ENCODE assay signal across 9 mouse cellular contexts in the genomic region with DNA sequence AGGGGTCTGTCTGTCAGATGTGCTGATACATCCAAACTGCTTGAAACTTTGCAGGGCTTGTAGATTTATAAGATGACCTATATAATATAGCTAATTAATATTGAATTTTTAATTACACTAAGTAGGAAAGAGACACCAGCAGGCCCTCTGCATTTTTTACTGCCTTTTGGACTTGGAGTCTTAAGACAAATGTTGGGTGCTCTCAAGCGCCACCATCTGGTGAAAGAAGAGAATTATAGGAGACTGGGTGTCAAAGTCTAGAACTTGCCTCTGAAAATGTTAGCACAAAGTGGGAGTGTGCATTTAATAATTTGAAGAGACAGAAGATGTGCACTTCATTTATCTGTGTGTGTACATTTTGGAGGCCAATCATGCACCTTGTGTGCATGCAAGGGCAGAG.
DNase-seq lines count a peak whose midpoint lies in the region; ATAC-seq and TF ChIP-seq lines count a peak whose summit lies in the region.
"Had no signal": no experiment of that assay in that cellular context is flagged by ENCODE, and none has a peak within 500 bp of the region (broad histone marks: within the 10 kb centered on the region; RNA-seq: fewer than 3 reads in every experiment).

No protein-coding gene starts in this region.

- 0 out of 2 replicates have a peak, but pooled peaks have one; percentile 14 for TF ChIP-seq CTCF in lung, adult 2 months (IDR thresholded peaks at IDR 0.05; ENCODE audit: insufficient read depth, low read length)

- DNase-seq in kidney, adult 18-20 months = peak; percentile 49
- DNase-seq in CD4-positive helper T cell, adult 2 months (ENCODE audit: low read depth, low spot score) = peak; percentile 48
- DNase-seq in R1 (ENCODE audit: low read depth, low spot score) = peak; percentile 51
- DNase-seq in embryonic facial prominence, embryonic 14.5 days (ENCODE audit: low spot score) = peak; percentile 49
- DNase-seq in lung, adult 2 months = no peak
- peak; percentile 67 for DNase-seq in thymus, postnatal 4 days

- no peaks in the 10 kb centered on the region for H3K27me3 ChIP-seq in kidney, embryonic 15.5 days
- no peaks in the 10 kb centered on the region for H3K27me3 ChIP-seq in embryonic facial prominence, embryonic 14.5 days (replicated peaks; ENCODE audit: control insufficient read depth, insufficient read depth, low read length)
- H3K27me3 ChIP-seq: neural tube, embryonic 12.5 days had no signal

- 0 out of 2 replicates have a peak, but pooled peaks cover 6% of the 10 kb centered on the region for H3K4me1 ChIP-seq in kidney, embryonic 15.5 days
- H3K4me1 ChIP-seq in embryonic facial prominence, embryonic 14.5 days (ENCODE audit: control insufficient read depth, insufficient read depth, low read length) = no peaks in the 10 kb centered on the region; the same call in 1 of the 2 replicates
- peaks cover 2% of the 10 kb centered on the region; the same call in 1 of the 2 replicates for H3K4me1 ChIP-seq in lung, adult 2 months (ENCODE audit: control insufficient read depth, insufficient read depth, low read length)
- H3K4me1 ChIP-seq: neural tube, embryonic 12.5 days had no signal

- TF ChIP-seq POLR2A in lung, adult 2 months (IDR thresholded peaks at IDR 0.05; ENCODE audit: borderline replicate concordance, extremely low read depth, low read depth, low read length) = no peak

- no peak overlapping the region for H3K9ac ChIP-seq in kidney, embryonic 15.5 days
- no peak overlapping the region for H3K9ac ChIP-seq in embryonic facial prominence, embryonic 14.5 days (ENCODE audit: low read depth, low read length)
- H3K9ac ChIP-seq: neural tube, embryonic 12.5 days had no signal

- H3K4me3 ChIP-seq in kidney, embryonic 15.5 days (replicated peaks) = no peak overlapping the region
- H3K4me3 ChIP-seq in embryonic facial prominence, embryonic 14.5 days (ENCODE audit: low read depth, low read length) = no peak overlapping the region
- no peak overlapping the region for H3K4me3 ChIP-seq in lung, adult 2 months (replicated peaks; ENCODE audit: extremely low read depth, low read depth, low read length)
- H3K4me3 ChIP-seq: neural tube, embryonic 12.5 days had no signal

- ATAC-seq in kidney, embryonic 15.5 days (replicated peaks; ENCODE audit: low FRiP score) = no peak
- ATAC-seq in embryonic facial prominence, embryonic 14.5 days (ENCODE audit: low read depth) = no peak
- ATAC-seq in frontal cortex, adult (ENCODE audit: low TSS enrichment) = no peak

- 32% methylated on average over 1 of the region's 1 CpGs for WGBS in kidney, embryonic 15.5 days
- 9% methylated on average over 1 of the region's 1 CpGs for WGBS in embryonic facial prominence, embryonic 14.5 days
- WGBS in lung, adult 2 months = 14% methylated on average over 1 of the region's 1 CpGs

- no peak overlapping the region for H3K4me2 ChIP-seq in kidney, embryonic 15.5 days
- H3K4me2 ChIP-seq in embryonic facial prominence, embryonic 14.5 days (ENCODE audit: low read depth, low read length) = no peak overlapping the region
- H3K4me2 ChIP-seq: neural tube, embryonic 12.5 days had no signal

- no peak overlapping the region for H3K27ac ChIP-seq in kidney, embryonic 15.5 days
- H3K27ac ChIP-seq in embryonic facial prominence, embryonic 14.5 days (replicated peaks; ENCODE audit: low read depth, low read length) = no peak overlapping the region
- H3K27ac ChIP-seq: neural tube, embryonic 12.5 days had no signal

- no peaks in the 10 kb centered on the region for H3K9me3 ChIP-seq in kidney, embryonic 15.5 days (replicated peaks)
- no peaks in the 10 kb centered on the region for H3K9me3 ChIP-seq in embryonic facial prominence, embryonic 14.5 days (ENCODE audit: control insufficient read depth, low read length)
- H3K9me3 ChIP-seq: neural tube, embryonic 12.5 days had no signal

- H3K36me3 ChIP-seq in kidney, embryonic 15.5 days = peaks cover 7% of the 10 kb centered on the region; the same call in 1 of the 2 replicates
- no peaks in the 10 kb centered on the region for H3K36me3 ChIP-seq in embryonic facial prominence, embryonic 14.5 days (ENCODE audit: control insufficient read depth, insufficient read depth, low read length)
- H3K36me3 ChIP-seq: neural tube, embryonic 12.5 days had no signal
